Mouse (Mus musculus) lung, adult 18-20 months (tissue): ENCODE data around the gene Tmem33.

Experiments
- DNase-seq, 2 experiments: peaks; one replicate each; pipeline ENCODE4 v3.0.0; 2022; ENCODE audit warnings: mixed read lengths in 2 of 2

Gene Tmem33

GRCm38 (mm10) chr5:67260531-67261371, at the start of gene Tmem33:
Gene Tmem33 (plus strand): TSS chr5:67260565.
- DNase-seq: peak; percentile 97

- DNase-seq: no peak
These were observed 47.2 kb upstream of the Tmem33 start for GRCm38 (mm10) chr5:67213168-67213567.

GRCm38 (mm10) chr5:67215121-67216030, 45.0 kb upstream of the Tmem33 start:
- DNase-seq: no peak

DNA sequence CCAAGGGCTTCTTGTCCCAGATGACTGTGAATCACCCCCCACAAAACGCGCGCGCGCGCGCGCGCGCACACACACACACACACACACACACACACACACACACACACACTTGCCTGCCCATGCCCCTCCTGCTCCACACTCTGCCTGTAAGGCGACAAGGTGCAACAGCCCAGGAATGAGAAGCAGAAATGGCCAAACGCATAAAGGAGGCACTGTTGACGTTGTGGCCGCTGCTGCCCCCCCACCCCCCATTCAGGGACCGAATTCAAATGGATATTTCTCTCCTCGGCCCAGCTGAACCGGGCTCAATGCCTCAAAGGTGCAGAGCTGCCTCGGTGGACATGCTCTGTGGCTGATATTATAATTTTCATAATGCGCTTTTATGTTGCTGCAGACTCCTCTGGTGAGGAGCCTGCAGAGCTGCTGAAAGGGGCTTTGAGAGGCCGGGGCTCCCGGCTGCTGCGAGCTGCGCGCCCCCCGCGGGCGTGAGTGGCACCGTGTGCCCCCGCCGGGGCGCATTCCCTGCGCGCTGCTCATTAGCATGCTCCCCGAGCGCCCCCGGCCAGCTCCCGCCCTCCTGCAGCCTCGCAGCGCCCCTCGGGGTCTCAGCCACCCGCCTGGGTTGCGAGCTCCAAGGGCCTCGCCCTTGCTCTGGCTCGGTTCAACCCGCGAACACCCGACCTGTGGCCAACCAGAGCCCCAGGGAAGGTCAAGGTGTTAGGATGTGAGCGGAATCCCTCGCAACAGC, 44.2 kb upstream of the Tmem33 start:
- DNase-seq: no peak

- no peak for DNase-seq
These were observed 43.6 kb upstream of the Tmem33 start for GRCm38 (mm10) chr5:67216779-67217095.

DNA sequence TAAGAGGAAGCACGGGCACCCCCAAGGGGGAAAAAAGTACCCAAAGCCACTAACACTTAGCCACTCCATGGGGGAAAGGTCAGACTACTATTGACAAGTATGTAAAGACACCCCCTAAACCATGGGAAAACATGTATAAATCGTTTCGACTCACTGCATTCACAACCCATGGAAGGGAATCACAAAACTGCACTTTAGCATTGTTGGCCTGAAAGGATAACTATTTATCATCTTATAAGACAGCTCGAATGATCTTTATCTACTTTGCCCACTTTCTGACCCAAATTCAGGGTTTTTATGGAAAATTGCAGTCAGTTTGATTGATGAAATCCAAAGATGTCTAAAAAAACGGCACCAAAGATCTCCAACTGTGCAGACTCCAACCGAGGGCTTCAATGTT, 38.5 kb upstream of the Tmem33 start:
- no peak for DNase-seq

GRCm38 (mm10) chr5:67222440-67223390, 37.6 kb upstream of the Tmem33 start:
- DNase-seq: no peak

DNA sequence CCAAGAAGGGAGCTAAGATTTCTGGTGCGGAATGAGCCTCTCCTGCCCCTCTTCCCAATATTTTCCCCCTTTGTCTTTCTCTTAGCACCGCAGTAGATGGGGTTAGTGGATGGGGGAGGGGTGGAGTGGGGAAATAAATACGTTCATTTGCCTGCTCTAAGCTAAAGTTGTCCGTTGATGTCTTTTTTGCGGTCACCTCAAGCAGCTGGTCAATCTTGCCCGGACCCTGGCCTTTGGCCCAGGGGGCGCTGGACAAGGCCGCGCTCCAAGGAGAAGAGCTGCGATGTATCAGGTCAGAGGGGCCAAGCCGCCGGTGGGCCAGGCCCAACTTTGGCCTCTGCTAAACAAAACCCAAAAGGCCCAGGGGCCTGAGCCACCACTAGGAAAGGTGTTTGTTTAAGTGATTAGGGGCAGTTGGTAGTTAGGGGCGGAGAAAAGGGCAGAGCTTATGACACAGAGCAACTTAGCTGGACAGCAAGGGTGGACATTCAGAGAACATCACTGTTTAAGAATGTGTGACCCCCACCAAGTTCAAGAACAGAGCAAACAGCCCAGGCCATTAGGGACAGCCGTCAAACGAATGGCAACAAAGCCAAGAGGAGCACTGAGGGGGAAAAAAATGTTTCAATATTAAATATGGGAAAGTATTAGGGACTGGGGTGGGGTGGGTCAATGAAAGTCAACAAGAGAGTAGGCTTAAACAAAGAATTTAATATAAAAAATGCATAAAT, 36.8 kb upstream of the Tmem33 start:
- no peak for DNase-seq

GRCm38 (mm10) chr5:67224122-67224502, 36.3 kb upstream of the Tmem33 start:
- DNase-seq: no peak

DNA sequence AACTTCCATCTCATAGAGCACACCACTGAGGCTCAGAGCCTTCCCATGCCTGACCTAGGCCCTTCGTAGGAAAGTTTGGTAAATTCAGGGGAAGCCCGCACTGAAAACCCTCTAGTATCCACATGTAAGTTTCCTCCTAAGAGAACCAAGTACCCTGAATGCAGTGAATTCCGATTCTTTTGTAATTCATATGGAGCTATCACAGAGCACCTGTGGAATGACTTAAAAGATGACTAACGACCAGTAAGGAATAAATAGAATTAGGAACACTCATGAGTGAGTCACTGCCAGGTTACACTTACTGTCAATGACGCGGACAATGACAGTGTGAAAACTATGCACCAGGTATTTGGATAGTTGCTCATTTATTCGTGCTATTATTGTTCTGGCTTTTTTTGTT, 34.6 kb upstream of the Tmem33 start:
- DNase-seq: no peak

DNA sequence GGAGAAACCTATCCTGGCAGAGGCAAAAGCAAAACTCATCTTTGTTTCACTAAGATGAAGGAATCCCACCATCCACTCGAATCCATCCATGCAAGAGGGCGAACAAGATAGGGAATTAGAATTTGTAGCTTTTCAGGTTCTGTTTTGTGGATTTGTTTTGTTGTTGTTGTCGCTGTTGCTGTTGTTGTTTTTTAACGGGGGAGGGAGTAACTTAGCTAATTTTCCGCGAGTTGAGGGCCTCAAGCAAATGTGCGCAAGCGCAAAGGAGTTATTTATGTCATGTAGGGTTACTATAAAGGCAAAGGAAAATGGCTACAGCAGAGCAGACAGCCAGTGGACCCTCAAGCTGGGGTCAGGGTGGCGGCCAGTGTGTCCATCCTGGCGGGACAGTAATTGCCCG, 33.1 kb upstream of the Tmem33 start:
- no peak for DNase-seq

- no peak for DNase-seq
These were observed 32.5 kb upstream of the Tmem33 start for GRCm38 (mm10) chr5:67227682-67228444.

- DNase-seq: no peak
These were observed 25.7 kb upstream of the Tmem33 start for GRCm38 (mm10) chr5:67234682-67235081.

DNA sequence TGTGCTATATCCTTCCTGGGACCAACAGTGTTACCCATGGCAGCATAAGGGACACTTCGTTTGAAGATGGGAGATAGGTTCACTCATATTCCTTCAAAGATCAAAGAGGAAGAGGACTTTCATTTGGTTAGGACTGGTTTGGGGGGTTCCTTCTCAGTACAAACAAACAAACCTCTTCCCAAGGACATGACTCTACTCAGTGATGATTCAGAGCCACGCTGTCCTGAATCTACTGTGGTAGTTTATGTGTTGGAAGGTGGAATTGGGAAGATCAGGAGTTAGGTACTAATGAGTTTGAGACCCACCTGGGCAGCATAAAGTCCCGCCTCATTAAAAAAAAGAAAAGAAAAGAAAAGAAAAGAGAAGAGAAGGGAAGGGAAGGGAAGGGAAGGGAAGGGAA, 24.9 kb upstream of the Tmem33 start:
- no peak for DNase-seq

DNA sequence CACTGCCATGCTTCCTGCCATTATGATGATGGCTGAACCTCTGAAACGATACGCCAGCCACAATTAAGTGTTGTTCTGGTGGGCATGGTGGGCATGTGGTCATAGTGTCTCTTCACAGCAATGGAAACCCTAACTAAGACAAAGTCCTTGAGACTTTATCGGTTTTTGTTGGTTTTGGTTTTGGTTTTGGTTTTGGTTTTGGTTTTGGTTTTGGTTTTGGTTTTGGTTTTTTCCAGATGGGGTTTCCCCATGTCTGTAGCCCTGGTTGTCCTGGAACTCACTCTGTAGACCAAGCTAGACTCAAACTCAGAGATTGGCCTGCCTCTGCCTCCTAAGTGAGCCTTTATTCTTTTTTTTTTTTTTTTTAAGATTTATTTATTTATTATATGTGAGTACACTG, 23.8 kb upstream of the Tmem33 start:
- DNase-seq: no peak

GRCm38 (mm10) chr5:67238303-67238702, 22.1 kb upstream of the Tmem33 start:
- no peak for DNase-seq

DNA sequence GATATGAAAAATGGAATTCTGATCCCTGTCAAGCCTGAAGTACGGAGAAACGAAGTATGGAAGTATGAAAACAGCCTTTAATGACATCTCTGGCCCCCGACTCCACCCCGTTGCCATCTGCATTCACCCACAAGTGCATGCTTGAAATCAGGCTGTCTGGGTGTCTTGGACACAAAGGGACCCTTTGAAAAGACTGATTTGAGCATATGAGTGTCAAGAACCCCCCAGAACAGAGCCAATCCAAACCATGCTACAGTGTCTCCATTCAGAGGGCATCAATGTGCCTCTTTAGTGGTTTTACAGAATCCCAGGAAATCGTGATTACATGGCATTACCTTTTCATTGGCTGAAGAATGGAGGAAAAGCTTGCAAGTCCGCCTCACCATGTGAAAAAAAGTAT, 18.7 kb upstream of the Tmem33 start:
- no peak for DNase-seq

DNA sequence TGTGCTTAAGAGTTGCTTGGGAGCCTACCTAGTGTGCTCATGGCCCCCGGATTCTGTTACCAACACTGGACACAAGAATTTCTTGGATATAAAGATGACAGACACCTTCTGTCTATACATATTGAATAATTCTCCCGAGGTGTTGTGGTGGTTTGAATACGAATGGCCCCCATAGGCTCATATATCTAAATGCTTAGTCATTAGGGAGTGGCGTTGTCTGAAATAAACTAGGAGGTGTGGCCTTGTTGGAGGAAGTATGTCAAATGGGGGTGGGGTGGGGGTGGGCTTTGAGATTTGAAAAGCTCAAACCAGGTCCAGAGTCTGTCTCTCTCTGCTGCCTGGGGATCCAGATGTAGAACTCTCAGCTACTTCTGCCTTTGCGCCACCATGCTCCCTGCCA, 17.1 kb upstream of the Tmem33 start:
- DNase-seq: no peak

DNA sequence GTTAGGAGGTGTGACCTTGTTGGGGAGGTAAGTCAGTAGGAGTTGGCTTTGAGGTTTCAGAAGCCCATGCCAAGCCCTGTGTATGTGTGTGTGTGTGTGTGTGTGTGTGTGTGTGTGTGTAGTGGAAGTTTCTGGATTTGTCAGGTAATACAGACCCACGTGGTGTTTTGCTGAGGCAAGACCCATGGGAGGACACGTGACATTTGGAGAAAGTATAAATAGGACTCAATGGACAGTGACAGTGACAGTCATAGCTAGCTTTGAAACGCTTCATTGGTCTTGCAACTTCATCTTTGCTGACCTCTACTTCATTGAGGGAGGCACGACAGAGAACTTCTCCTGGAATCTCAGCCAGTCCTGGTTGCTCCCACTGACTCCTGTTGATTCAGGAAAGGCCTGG, 8.1 kb upstream of the Tmem33 start:
- no peak for DNase-seq

DNA sequence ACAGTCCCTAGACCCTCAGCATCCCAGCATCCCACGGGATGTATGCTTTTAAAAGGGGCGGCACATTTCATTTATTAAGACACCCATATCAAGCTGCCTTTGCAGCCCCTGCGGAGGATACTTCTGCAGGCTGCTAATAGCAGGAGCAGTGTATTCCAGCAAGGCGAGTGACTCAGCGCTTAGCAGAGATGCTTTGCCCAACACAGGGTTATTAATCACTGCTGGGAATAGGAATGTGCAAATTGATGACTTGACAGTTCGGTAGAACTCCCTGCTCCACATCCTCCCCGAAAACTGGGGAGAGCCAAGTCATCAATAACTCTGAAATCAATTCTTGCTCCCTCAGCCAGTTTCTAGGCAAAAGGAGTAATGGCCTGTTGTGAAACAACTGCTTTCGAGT, 4.7 kb upstream of the Tmem33 start:
- DNase-seq: peak in 1 of 2 experiments; percentile 6

DNA sequence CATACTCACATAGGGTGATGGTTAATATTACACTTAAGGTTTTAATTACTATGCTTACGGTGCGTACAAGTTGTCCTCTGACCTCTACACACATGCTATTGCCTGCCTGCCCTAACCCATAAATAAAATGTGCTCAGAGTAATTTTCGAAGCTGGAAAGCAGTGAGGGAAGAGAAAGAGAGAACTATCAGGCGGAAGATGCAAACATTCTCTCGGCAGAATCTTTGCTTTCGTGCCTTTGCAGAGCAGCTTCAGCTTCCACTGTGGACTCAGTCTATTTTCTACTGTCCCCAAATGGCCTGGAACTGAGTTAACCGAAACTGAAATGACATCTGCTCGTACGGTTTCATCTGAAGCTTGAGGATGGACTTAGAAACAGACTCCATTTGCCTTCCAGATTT, 1.9 kb upstream of the Tmem33 start:
- no peak for DNase-seq
